Mouse (Mus musculus) forebrain, embryonic 14.5 days (tissue): ENCODE measurements around the gene Ephb2. TPM values are rescaled to one million over a fixed set of nuclear protein-coding genes. Genes with fewer than 3 reads are reported as not detected.

Source experiments
- ATAC-seq: fragments of 200-750 bp; cut with Nextera tagmentation; 2 replicates; pipeline ENCODE4 v1.8.0; 2017; ENCODE audit warnings: mild to moderate bottlenecking, moderate library complexity
- DNase-seq: peaks from one replicate; pipeline ENCODE4 v3.0.0-alpha.2; 2015; ENCODE audit warnings: low spot score
- H3K27ac ChIP-seq: fragments of 300-500 bp; sonication (generic); 2 replicates; pipeline ENCODE4 v1.5.1; 2014; ENCODE audit warnings: low read depth, mild to moderate bottlenecking, control low read depth, low read length, moderate library complexity
- H3K27me3 ChIP-seq: fragments of 300-500 bp; sonication (generic); replicated peaks from 2 replicates; pipeline ENCODE4 v1.6.1; 2014; ENCODE audit warnings: low read length, control low read depth, mixed read lengths; ENCODE audit not compliant: control insufficient read depth, insufficient read depth
- H3K36me3 ChIP-seq: fragments of 300-500 bp; sonication (generic); 2 replicates; pipeline ENCODE4 v1.6.1; 2014; ENCODE audit warnings: low read length, control low read depth; ENCODE audit not compliant: control insufficient read depth, insufficient read depth
- H3K4me1 ChIP-seq: fragments of 300-500 bp; sonication (generic); 2 replicates; pipeline ENCODE4 v1.6.1; 2014; ENCODE audit warnings: antibody characterized with exemption, low read length, control low read depth; ENCODE audit not compliant: control insufficient read depth, insufficient read depth
- H3K4me2 ChIP-seq: fragments of 300-500 bp; sonication (generic); 2 replicates; pipeline ENCODE4 v1.6.1; 2014; ENCODE audit warnings: mild to moderate bottlenecking, control low read depth, low read length
- H3K4me3 ChIP-seq: fragments of 300-500 bp; sonication (generic); 2 replicates; pipeline ENCODE4 v1.5.1; 2014; ENCODE audit warnings: low read depth, low read length, control low read depth
- H3K9ac ChIP-seq: fragments of 300-500 bp; sonication (generic); 2 replicates; pipeline ENCODE4 v1.6.1; 2014; ENCODE audit warnings: mild to moderate bottlenecking, low read length, control low read depth, moderate library complexity
- H3K9me3 ChIP-seq: fragments of 300-500 bp; sonication (generic); replicated peaks from 2 replicates; pipeline ENCODE4 v1.6.1; 2016; ENCODE audit warnings: low read length, control low read depth, mixed read lengths; ENCODE audit not compliant: control insufficient read depth
- WGBS: fragments of 180-500 bp; shearing (Covaris S2); extraction: QIAGEN DNeasy Blood & Tissue Kit; methylation state at CpG from one replicate; pipeline ENCODE4 v1.1.7; 2014; 5-methylcytosine and 5-hydroxymethylcytosine counted together
- polyA plus RNA-seq: library from polyadenylated mRNA; unstranded; fragments of >200 nt; fragmentation: Nextera tagmentation; extraction: Ambion mirVana; gene quantifications from 2 replicates; pipeline ENCODE4 v1.2.1, GENCODE M21; 2014

Ephb2 gene
- polyA plus RNA-seq, 1 experiment from 2014 or later, result 9.3 TPM

- ATAC-seq, result peak; percentile 92
- H3K27me3 ChIP-seq, result no peaks in the 10 kb centered on the region
- H3K4me2 ChIP-seq, result no peak overlapping the region
- peak overlapping the region; percentile 65 for H3K27ac ChIP-seq
- no peak overlapping the region for H3K4me3 ChIP-seq
- H3K36me3 ChIP-seq, result no peaks in the 10 kb centered on the region
- H3K4me1 ChIP-seq, result peaks cover 39% of the 10 kb centered on the region
- 7% methylated on average over 7 of the region's 7 CpGs for WGBS
- H3K9me3 ChIP-seq, result no peaks in the 10 kb centered on the region
- DNase-seq, result peak; percentile 95
- no peak overlapping the region for H3K9ac ChIP-seq
Measured at GRCm38 (mm10) chr4:136816701-136817100, 19.1 kb downstream of the Ephb2 start.

GRCm38 (mm10) chr4:136815364-136815763 lies 20.4 kb downstream of the Ephb2 start:
- Histone ChIP-seq H3K4me3 (no peak overlapping the region), H3K9ac (no peak overlapping the region), H3K9me3 (no peaks in the 10 kb centered on the region), H3K4me2 (no peak overlapping the region), H3K27me3 (no peaks in the 10 kb centered on the region), H3K36me3 (no peaks in the 10 kb centered on the region), H3K4me1 (peaks cover 37% of the 10 kb centered on the region), H3K27ac (no peak overlapping the region)
- no peak for ATAC-seq
- WGBS, result 71% methylated on average over 5 of the region's 5 CpGs
- DNase-seq, result no peak

GRCm38 (mm10) chr4:136812543-136812942 lies 23.2 kb downstream of the Ephb2 start:
- no peak overlapping the region for H3K27ac ChIP-seq
- H3K36me3 ChIP-seq, result no peaks in the 10 kb centered on the region
- no peak overlapping the region for H3K9ac ChIP-seq
- no peak for DNase-seq
- peaks cover 33% of the 10 kb centered on the region for H3K4me1 ChIP-seq
- H3K4me3 ChIP-seq, result no peak overlapping the region
- WGBS, result 68% methylated on average over 4 of the region's 4 CpGs
- ATAC-seq, result no peak
- H3K27me3 ChIP-seq, result no peaks in the 10 kb centered on the region
- H3K9me3 ChIP-seq, result no peaks in the 10 kb centered on the region
- no peak overlapping the region for H3K4me2 ChIP-seq

- Histone ChIP-seq H3K9ac (no peak overlapping the region), H3K4me2 (no peak overlapping the region), H3K4me3 (no peak overlapping the region), H3K36me3 (no peaks in the 10 kb centered on the region), H3K27ac (no peak overlapping the region), H3K27me3 (no peaks in the 10 kb centered on the region), H3K9me3 (no peaks in the 10 kb centered on the region), H3K4me1 (peaks cover 33% of the 10 kb centered on the region)
- ATAC-seq (no peak), DNase-seq (no peak)
- 10% methylated on average over 6 of the region's 6 CpGs for WGBS
Measured at GRCm38 (mm10) chr4:136811596-136811995, 24.2 kb downstream of the Ephb2 start.

GRCm38 (mm10) chr4:136808478-136808877 lies 27.3 kb downstream of the Ephb2 start:
- Histone ChIP-seq H3K27me3 (no peaks in the 10 kb centered on the region), H3K27ac (no peak overlapping the region), H3K9ac (0 out of 2 replicates have a peak overlapping the region, but pooled peaks have one; percentile 35), H3K4me2 (no peak overlapping the region), H3K4me3 (no peak overlapping the region), H3K9me3 (no peaks in the 10 kb centered on the region), H3K4me1 (peaks cover 35% of the 10 kb centered on the region), H3K36me3 (no peaks in the 10 kb centered on the region)
- no peak for DNase-seq
- 30% methylated on average over 11 of the region's 11 CpGs for WGBS
- no peak for ATAC-seq

GRCm38 (mm10) chr4:136807448-136808009 lies 28.3 kb downstream of the Ephb2 start:
- no peak overlapping the region for H3K27ac ChIP-seq
- peaks cover 38% of the 10 kb centered on the region for H3K4me1 ChIP-seq
- 0 out of 2 replicates have a peak overlapping the region, but pooled peaks have one; percentile 4 for H3K9ac ChIP-seq
- DNase-seq, result peak; percentile 48
- no peaks in the 10 kb centered on the region for H3K27me3 ChIP-seq
- 44% methylated on average over 11 of the region's 11 CpGs for WGBS
- ATAC-seq, result peak; percentile 36; the same call in 1 of the 2 replicates
- H3K4me2 ChIP-seq, result no peak overlapping the region
- no peaks in the 10 kb centered on the region for H3K9me3 ChIP-seq
- no peaks in the 10 kb centered on the region for H3K36me3 ChIP-seq
- H3K4me3 ChIP-seq, result no peak overlapping the region

GRCm38 (mm10) chr4:136806254-136806653 lies 29.5 kb downstream of the Ephb2 start:
- ATAC-seq (no peak), DNase-seq (peak; percentile 49)
- Histone ChIP-seq H3K4me2 (no peak overlapping the region), H3K4me1 (peaks cover 32% of the 10 kb centered on the region), H3K4me3 (no peak overlapping the region), H3K9ac (no peak overlapping the region), H3K27ac (no peak overlapping the region), H3K27me3 (no peaks in the 10 kb centered on the region), H3K36me3 (no peaks in the 10 kb centered on the region), H3K9me3 (no peaks in the 10 kb centered on the region)
- 57% methylated on average over 10 of the region's 10 CpGs for WGBS

- DNase-seq (no peak), ATAC-seq (no peak)
- Histone ChIP-seq H3K9me3 (no peaks in the 10 kb centered on the region), H3K4me3 (no peak overlapping the region), H3K27me3 (no peaks in the 10 kb centered on the region), H3K36me3 (no peaks in the 10 kb centered on the region), H3K4me2 (no peak overlapping the region), H3K4me1 (peaks cover 31% of the 10 kb centered on the region), H3K27ac (no peak overlapping the region), H3K9ac (no peak overlapping the region)
- 89% methylated on average over 6 of the region's 6 CpGs for WGBS
Measured at GRCm38 (mm10) chr4:136804343-136804742, 31.4 kb downstream of the Ephb2 start.

- no peaks in the 10 kb centered on the region for H3K36me3 ChIP-seq
- WGBS, result 66% methylated on average over 12 of the region's 12 CpGs
- H3K4me3 ChIP-seq, result no peak overlapping the region
- H3K4me1 ChIP-seq, result peaks cover 17% of the 10 kb centered on the region
- H3K4me2 ChIP-seq, result no peak overlapping the region
- no peaks in the 10 kb centered on the region for H3K9me3 ChIP-seq
- ATAC-seq (no peak), DNase-seq (no peak)
- no peak overlapping the region for H3K27ac ChIP-seq
- no peaks in the 10 kb centered on the region for H3K27me3 ChIP-seq
- no peak overlapping the region for H3K9ac ChIP-seq
Measured at GRCm38 (mm10) chr4:136802446-136802845, 33.3 kb downstream of the Ephb2 start.
